Mouse (Mus musculus): ENCODE data around the gene Cep131. TPM values are rescaled to one million over a fixed set of nuclear protein-coding genes. Genes with fewer than 3 reads are reported as not detected.

The Cep131 gene
- total and polyA plus RNA-seq, 3 experiments = 6.5 to 10.7 (median 9.3) TPM

GRCm38 (mm10) chr11:120092817-120093591 lies 6.4 kb upstream of the Cep131 start:
- intact Hi-C loops (cut with DNase I) = loop anchor here (10.0 kb wide), 1 partner anchor 158 kb away; no protein-coding TSS in a partner anchor
- no peaks in the 10 kb centered on the region for H3K36me3 ChIP-seq (ENCODE audit: control insufficient read depth, insufficient read depth, low read length)
- no peak for TF ChIP-seq CTCF (IDR thresholded peaks at IDR 0.05)
- no peak for TF ChIP-seq POLR2A (IDR thresholded peaks at IDR 0.05; ENCODE audit: insufficient read depth, low read depth, low read length)
- TF ChIP-seq EP300 (IDR thresholded peaks at IDR 0.05; ENCODE audit: insufficient read depth, low read depth, low read length) = no peak

DNA sequence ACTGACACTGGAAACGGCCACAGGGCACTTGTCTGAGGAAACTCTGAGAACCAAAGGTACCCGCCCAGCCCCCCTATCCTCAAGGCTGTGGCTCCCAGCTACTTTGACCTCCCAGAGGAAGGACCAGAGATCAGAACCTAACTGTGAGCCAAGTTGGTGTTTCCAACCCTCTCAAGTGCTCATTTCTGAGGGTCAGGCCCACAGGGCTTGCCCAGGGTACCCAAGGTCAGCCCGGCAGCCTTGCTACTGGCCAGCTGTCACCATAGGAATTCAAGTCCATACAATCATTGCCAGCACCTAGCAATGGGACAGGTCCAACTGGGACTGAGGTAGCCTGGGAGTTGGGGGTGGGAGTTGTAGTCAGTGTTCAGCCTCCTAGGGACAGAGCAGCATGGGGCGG lies 4.0 kb upstream of the Cep131 start:
- Histone ChIP-seq H3K36me3 (ENCODE audit: control insufficient read depth, insufficient read depth, low read length) (no peaks in the 10 kb centered on the region), H3K4me1 (ENCODE audit: control insufficient read depth, insufficient read depth, low read length) (peaks cover 5% of the 10 kb centered on the region), H3K4me3 (no peak overlapping the region), H3K27me3 (ENCODE audit: control insufficient read depth, insufficient read depth, low read length) (no peaks in the 10 kb centered on the region), H3K27ac (no peak overlapping the region), H3K79me2 (replicated peaks; ENCODE audit: control insufficient read depth, insufficient read depth, low read length) (no peaks in the 10 kb centered on the region), H3K9ac (ENCODE audit: low read depth, low read length) (no peak overlapping the region)
- TF ChIP-seq POLR2A (IDR thresholded peaks at IDR 0.05; ENCODE audit: insufficient read depth, low read depth, low read length) = no peak
- DNase-seq = no peak
- 77% methylated on average over 4 of the region's 4 CpGs for WGBS
- intact Hi-C loops (cut with DNase I) = loop anchor here (10.0 kb wide), 1 partner anchor 156 kb away; no protein-coding TSS in a partner anchor

More at GRCm38 (mm10) chr11:120092817-120093591, 6.4 kb upstream of the Cep131 start:
- no peak for DNase-seq
- WGBS = 77% methylated on average over 23 of the region's 23 CpGs
- no peak overlapping the region for H3K27ac ChIP-seq
- no peak overlapping the region for H3K4me3 ChIP-seq
- H3K4me1 ChIP-seq (ENCODE audit: control insufficient read depth, insufficient read depth, low read length) = peaks cover 2% of the 10 kb centered on the region; the same call in 1 of the 2 replicates
- H3K27me3 ChIP-seq (ENCODE audit: control insufficient read depth, insufficient read depth, low read length) = no peaks in the 10 kb centered on the region
- H3K9ac ChIP-seq (ENCODE audit: low read depth, low read length) = no peak overlapping the region
- H3K79me2 ChIP-seq (replicated peaks; ENCODE audit: control insufficient read depth, insufficient read depth, low read length) = no peaks in the 10 kb centered on the region

- TF ChIP-seq CTCF (IDR thresholded peaks at IDR 0.05) = no peak
- no peak for TF ChIP-seq POLR2A (IDR thresholded peaks at IDR 0.05; ENCODE audit: insufficient read depth, low read depth, low read length)
- TF ChIP-seq EP300 (IDR thresholded peaks at IDR 0.05; ENCODE audit: insufficient read depth, low read depth, low read length) = no peak
- Histone ChIP-seq H3K27ac (peak overlapping the region; percentile 88), H3K79me2 (replicated peaks; ENCODE audit: control insufficient read depth, insufficient read depth, low read length) (no peaks in the 10 kb centered on the region), H3K4me1 (ENCODE audit: control insufficient read depth, insufficient read depth, low read length) (peaks cover 5% of the 10 kb centered on the region), H3K4me3 (peak overlapping the region; percentile 100), H3K27me3 (ENCODE audit: control insufficient read depth, insufficient read depth, low read length) (no peaks in the 10 kb centered on the region), H3K36me3 (ENCODE audit: control insufficient read depth, insufficient read depth, low read length) (no peaks in the 10 kb centered on the region), H3K9ac (ENCODE audit: low read depth, low read length) (peak overlapping the region; percentile 87)
- DNase-seq = peak; percentile 58 to 65
- intact Hi-C loops (cut with DNase I) = no loop called here
- WGBS = 1% methylated on average over 25 of the region's 25 CpGs
Measured at GRCm38 (mm10) chr11:120085891-120086627, 568 bp downstream of the Cep131 start.

- no peaks in the 10 kb centered on the region for H3K36me3 ChIP-seq (ENCODE audit: control insufficient read depth, insufficient read depth, low read length)
- no peak overlapping the region for H3K9ac ChIP-seq (ENCODE audit: low read depth, low read length)
- no peaks in the 10 kb centered on the region for H3K4me1 ChIP-seq (ENCODE audit: control insufficient read depth, insufficient read depth, low read length)
- no peak overlapping the region for H3K27ac ChIP-seq
- H3K79me2 ChIP-seq (replicated peaks; ENCODE audit: control insufficient read depth, insufficient read depth, low read length) = no peaks in the 10 kb centered on the region
- no peak for DNase-seq
- 81% methylated on average over 6 of the region's 6 CpGs for WGBS
- intact Hi-C loops (cut with DNase I) = no loop called here
- no peaks in the 10 kb centered on the region for H3K27me3 ChIP-seq (ENCODE audit: control insufficient read depth, insufficient read depth, low read length)
- no peak for TF ChIP-seq CTCF (IDR thresholded peaks at IDR 0.05)
- no peak for TF ChIP-seq EP300 (IDR thresholded peaks at IDR 0.05; ENCODE audit: insufficient read depth, low read depth, low read length)
- TF ChIP-seq POLR2A (IDR thresholded peaks at IDR 0.05; ENCODE audit: insufficient read depth, low read depth, low read length) = no peak
- no peak overlapping the region for H3K4me3 ChIP-seq
Measured at GRCm38 (mm10) chr11:120080282-120080681, 6.3 kb downstream of the Cep131 start.

GRCm38 (mm10) chr11:120076191-120076590 lies 10.4 kb downstream of the Cep131 start:
- H3K27ac ChIP-seq = no peak overlapping the region
- H3K36me3 ChIP-seq (ENCODE audit: control insufficient read depth, insufficient read depth, low read length) = no peaks in the 10 kb centered on the region
- H3K9ac ChIP-seq (ENCODE audit: low read depth, low read length) = no peak overlapping the region
- no peaks in the 10 kb centered on the region for H3K4me1 ChIP-seq (ENCODE audit: control insufficient read depth, insufficient read depth, low read length)
- DNase-seq = no peak
- WGBS = 73% methylated on average over 3 of the region's 3 CpGs
- no peak overlapping the region for H3K4me3 ChIP-seq
- TF ChIP-seq EP300 (IDR thresholded peaks at IDR 0.05; ENCODE audit: insufficient read depth, low read depth, low read length) (no peak), CTCF (IDR thresholded peaks at IDR 0.05) (no peak), POLR2A (IDR thresholded peaks at IDR 0.05; ENCODE audit: insufficient read depth, low read depth, low read length) (no peak)
- H3K27me3 ChIP-seq (ENCODE audit: control insufficient read depth, insufficient read depth, low read length) = no peaks in the 10 kb centered on the region
- intact Hi-C loops (cut with DNase I) = no loop called here
- H3K79me2 ChIP-seq (replicated peaks; ENCODE audit: control insufficient read depth, insufficient read depth, low read length) = no peaks in the 10 kb centered on the region

Measured in heart, adult 2 months (tissue).